ENCODE assay signal across 1 mouse cellular context in the genomic region with DNA sequence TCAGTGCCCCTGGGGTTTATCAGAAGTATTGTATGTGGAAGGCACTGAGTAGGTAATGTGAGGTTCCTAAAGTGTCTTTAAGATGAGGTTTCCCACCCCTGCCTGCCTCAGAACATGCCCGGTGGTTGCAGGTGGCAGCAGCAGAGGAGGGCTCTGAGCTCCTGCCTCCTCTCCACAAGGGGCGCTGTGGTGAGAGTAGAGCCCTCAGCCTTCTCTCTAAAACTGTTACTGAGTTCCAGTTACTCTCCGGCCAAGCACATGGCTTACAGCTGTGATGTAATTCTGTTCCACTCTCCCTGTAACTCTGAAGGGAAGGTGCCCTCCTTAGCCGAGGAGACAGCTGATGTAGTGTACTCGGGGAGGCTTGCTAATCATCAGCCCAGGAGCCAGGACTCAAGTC.
TF ChIP-seq lines count a peak whose summit lies in the region.

No protein-coding gene starts in this region.

TF ChIP-seq in MEL, 35 proteins besides CTCF, POLR2A, EP300 and RAD21 (continued from another document):
- TF ChIP-seq USF1 (IDR thresholded peaks at IDR 0.05; ENCODE audit: low read depth, low read length) (no peak), ZMIZ1 (IDR thresholded peaks at IDR 0.05; ENCODE audit: low read depth, low read length) (no peak), TCF12 (IDR thresholded peaks at IDR 0.05; ENCODE audit: low read depth, low read length) (no peak), MAFK (IDR thresholded peaks at IDR 0.05; ENCODE audit: borderline replicate concordance, low read depth, low read length) (no peak), E2F4 (IDR thresholded peaks at IDR 0.05; ENCODE audit: borderline replicate concordance, low read depth, low read length) (no peak), NELFE (IDR thresholded peaks at IDR 0.05; ENCODE audit: low read depth, low read length) (no peak), ZC3H11A (IDR thresholded peaks at IDR 0.05; ENCODE audit: low read depth, low read length) (no peak)
TF ChIP-seq in MEL: peak in this region for 0.
